Mouse (Mus musculus) stomach, postnatal 0 days (tissue): ENCODE results near the gene 4930564D02Rik. TPM values are rescaled to one million over a fixed set of nuclear protein-coding genes. Genes with fewer than 3 reads are reported as not detected.

ENCODE experiments used
- ATAC-seq: fragments of 200-750 bp; cut with Nextera tagmentation; 2 replicates; pipeline ENCODE4 v1.8.0; 2017; ENCODE audit not compliant: low FRiP score, low TSS enrichment
- DNase-seq: peaks from one replicate; pipeline ENCODE4 v3.0.0-alpha.2; 2016; ENCODE audit warnings: low spot score
- H3K27ac ChIP-seq: fragments of 300-500 bp; sonication (generic); replicated peaks from 2 replicates; pipeline ENCODE4 v1.5.1; 2014; ENCODE audit warnings: mild to moderate bottlenecking, control low read depth
- H3K27me3 ChIP-seq: fragments of 300-500 bp; sonication (generic); 2 replicates; pipeline ENCODE4 v1.6.1; 2014; ENCODE audit warnings: low read length; ENCODE audit not compliant: control insufficient read depth, insufficient read depth
- H3K36me3 ChIP-seq: fragments of 300-500 bp; sonication (generic); 2 replicates; pipeline ENCODE4 v1.6.1; 2014; ENCODE audit warnings: low read length, mixed read lengths; ENCODE audit not compliant: control insufficient read depth, insufficient read depth
- H3K4me1 ChIP-seq: fragments of 300-500 bp; sonication (generic); replicated peaks from 2 replicates; pipeline ENCODE4 v1.6.1; 2014; ENCODE audit warnings: antibody characterized with exemption; ENCODE audit not compliant: control insufficient read depth, insufficient read depth
- H3K4me2 ChIP-seq: fragments of 300-500 bp; sonication (generic); replicated peaks from 2 replicates; pipeline ENCODE4 v1.6.1; 2014; ENCODE audit warnings: low read depth, mild to moderate bottlenecking, control low read depth, moderate library complexity
- H3K4me3 ChIP-seq: fragments of 300-500 bp; sonication (generic); 2 replicates; pipeline ENCODE4 v1.5.1; 2014; ENCODE audit warnings: low read depth, low read length, control low read depth
- H3K9ac ChIP-seq: fragments of 300-500 bp; sonication (generic); 2 replicates; pipeline ENCODE4 v1.6.1; 2014; ENCODE audit warnings: mild to moderate bottlenecking, low read length, control low read depth, mixed read lengths
- H3K9me3 ChIP-seq: fragments of 300-500 bp; sonication (generic); 2 replicates; pipeline ENCODE4 v1.6.1; 2016; ENCODE audit warnings: low read length; ENCODE audit not compliant: control insufficient read depth
- CTCF ChIP-seq: IDR thresholded peaks from 2 replicates; pipeline ENCODE4 v1.5.1; 2016; ENCODE audit warnings: antibody characterized with exemption, low read depth, mild to moderate bottlenecking, moderate library complexity
- EP300 ChIP-seq: optimal IDR thresholded peaks from 2 replicates; pipeline ENCODE3; 2016; ENCODE audit warnings: antibody characterized with exemption
- WGBS: fragments of 180-500 bp; shearing (Covaris S2); extraction: QIAGEN DNeasy Blood & Tissue Kit; methylation state at CpG from one replicate; pipeline ENCODE4 v1.1.7; 2014; 5-methylcytosine and 5-hydroxymethylcytosine counted together
- polyA plus RNA-seq: library from polyadenylated mRNA; unstranded; fragments of >200 nt; fragmentation: Nextera tagmentation; extraction: Ambion mirVana; gene quantifications from 2 replicates; pipeline ENCODE4 v1.2.1, GENCODE M21; 2015

4930564D02Rik gene
- polyA plus RNA-seq, 1 experiment from 2014 or later, result not detected

GRCm38 (mm10) chr3:105043746-105044145 lies 22.9 kb upstream of the 4930564D02Rik start:
- ATAC-seq, result no peak

GRCm38 (mm10) chr3:105046870-105047269 lies 19.8 kb upstream of the 4930564D02Rik start:
- H3K4me3 ChIP-seq, result no peak overlapping the region
- no peak for DNase-seq
- ATAC-seq, result no peak
- no peaks in the 10 kb centered on the region; the same call in 1 of the 2 replicates for H3K4me1 ChIP-seq
- TF ChIP-seq EP300 (no peak), CTCF (no peak)
- H3K9me3 ChIP-seq, result no peaks in the 10 kb centered on the region
- H3K4me2 ChIP-seq, result no peak overlapping the region
- no peaks in the 10 kb centered on the region for H3K27me3 ChIP-seq
- no peak overlapping the region for H3K9ac ChIP-seq
- no peak overlapping the region for H3K27ac ChIP-seq
- 57% methylated on average over 5 of the region's 5 CpGs for WGBS
- H3K36me3 ChIP-seq, result no peaks in the 10 kb centered on the region

More at GRCm38 (mm10) chr3:105043746-105044145, 22.9 kb upstream of the 4930564D02Rik start:
- no peak for DNase-seq
- Histone ChIP-seq H3K4me3 (no peak overlapping the region), H3K9ac (no peak overlapping the region), H3K27ac (no peak overlapping the region), H3K27me3 (no peaks in the 10 kb centered on the region), H3K4me2 (no peak overlapping the region), H3K4me1 (no peaks in the 10 kb centered on the region), H3K9me3 (no peaks in the 10 kb centered on the region), H3K36me3 (no peaks in the 10 kb centered on the region)
- WGBS, result 80% methylated on average over 5 of the region's 5 CpGs
- peak; percentile 30; the same call in 1 of the 2 replicates for TF ChIP-seq CTCF
- no peak for TF ChIP-seq EP300

GRCm38 (mm10) chr3:105047616-105048015 lies 19.0 kb upstream of the 4930564D02Rik start:
- H3K27ac ChIP-seq, result 0 out of 2 replicates have a peak overlapping the region, but pooled peaks have one; percentile 8
- H3K4me3 ChIP-seq, result no peak overlapping the region
- WGBS, result 66% methylated on average over 8 of the region's 8 CpGs
- ATAC-seq (no peak), DNase-seq (no peak)
- no peak overlapping the region for H3K4me2 ChIP-seq
- no peaks in the 10 kb centered on the region for H3K36me3 ChIP-seq
- H3K9me3 ChIP-seq, result no peaks in the 10 kb centered on the region
- no peak for TF ChIP-seq EP300
- no peak for TF ChIP-seq CTCF
- H3K27me3 ChIP-seq, result no peaks in the 10 kb centered on the region
- no peak overlapping the region for H3K9ac ChIP-seq
- no peaks in the 10 kb centered on the region; the same call in 1 of the 2 replicates for H3K4me1 ChIP-seq

- Histone ChIP-seq H3K9ac (no peak overlapping the region), H3K27ac (peak overlapping the region; percentile 45; the same call in 1 of the 2 replicates), H3K4me2 (no peak overlapping the region), H3K4me1 (peaks cover 3% of the 10 kb centered on the region), H3K9me3 (no peaks in the 10 kb centered on the region), H3K27me3 (no peaks in the 10 kb centered on the region), H3K4me3 (no peak overlapping the region), H3K36me3 (no peaks in the 10 kb centered on the region)
- 37% methylated on average over 6 of the region's 6 CpGs for WGBS
- DNase-seq (peak; percentile 48), ATAC-seq (no peak)
- no peak for TF ChIP-seq CTCF
- TF ChIP-seq EP300, result peak; percentile 30
Measured at GRCm38 (mm10) chr3:105049848-105050247, 16.8 kb upstream of the 4930564D02Rik start.

- ATAC-seq, result no peak
- Histone ChIP-seq H3K27me3 (no peaks in the 10 kb centered on the region), H3K9ac (peak overlapping the region; percentile 86), H3K9me3 (no peaks in the 10 kb centered on the region), H3K4me1 (peaks cover 3% of the 10 kb centered on the region), H3K4me3 (peak overlapping the region; percentile 87), H3K36me3 (no peaks in the 10 kb centered on the region), H3K27ac (peak overlapping the region; percentile 91), H3K4me2 (peak overlapping the region; percentile 76)
- no peak for TF ChIP-seq CTCF
- TF ChIP-seq EP300, result no peak
- 48% methylated on average over 2 of the region's 2 CpGs for WGBS
- no peak for DNase-seq
Measured at GRCm38 (mm10) chr3:105051103-105051502, 15.5 kb upstream of the 4930564D02Rik start.

- Histone ChIP-seq H3K4me1 (peaks cover 3% of the 10 kb centered on the region), H3K4me3 (peak overlapping the region; percentile 87), H3K9ac (peak overlapping the region; percentile 86), H3K4me2 (peak overlapping the region; percentile 76), H3K9me3 (no peaks in the 10 kb centered on the region), H3K27me3 (no peaks in the 10 kb centered on the region), H3K27ac (peak overlapping the region; percentile 91), H3K36me3 (no peaks in the 10 kb centered on the region)
- TF ChIP-seq CTCF (peak; percentile 11; the same call in 1 of the 2 replicates), EP300 (no peak)
- peak; percentile 11; the same call in 1 of the 2 replicates for ATAC-seq
- no peak for DNase-seq
- WGBS, result 1% methylated on average over 27 of the region's 37 CpGs
Measured at GRCm38 (mm10) chr3:105052171-105052936, 14.3 kb upstream of the 4930564D02Rik start.
